Mouse (Mus musculus) heart, embryonic 16.5 days (tissue): ENCODE measurements around the gene Ints7. TPM values are rescaled to one million over a fixed set of nuclear protein-coding genes. Genes with fewer than 3 reads are reported as not detected.

Source experiments
- ATAC-seq: fragments of 200-750 bp; cut with Nextera tagmentation; replicated peaks from 2 replicates; pipeline ENCODE4 v1.8.0; 2017; ENCODE audit warnings: moderate number of reproducible peaks; ENCODE audit not compliant: insufficient read depth, low FRiP score; ENCODE audit errors: extremely low read depth
- H3K27ac ChIP-seq: fragments of 300-500 bp; sonication (generic); 2 replicates; pipeline ENCODE4 v1.5.1; 2014; ENCODE audit warnings: mild to moderate bottlenecking, low read length, control low read depth, moderate library complexity
- H3K27me3 ChIP-seq: fragments of 300-500 bp; sonication (generic); 2 replicates; pipeline ENCODE4 v1.6.1; 2014; ENCODE audit warnings: low read length, mixed read lengths; ENCODE audit not compliant: control insufficient read depth, insufficient read depth
- H3K36me3 ChIP-seq: fragments of 300-500 bp; sonication (generic); 2 replicates; pipeline ENCODE4 v1.6.1; 2014; ENCODE audit not compliant: control insufficient read depth, insufficient read depth
- H3K4me1 ChIP-seq: fragments of 300-500 bp; sonication (generic); 2 replicates; pipeline ENCODE4 v1.6.1; 2014; ENCODE audit warnings: low read length, mixed read lengths; ENCODE audit not compliant: control insufficient read depth, insufficient read depth
- H3K4me2 ChIP-seq: fragments of 300-500 bp; sonication (generic); 2 replicates; pipeline ENCODE4 v1.6.1; 2014; ENCODE audit warnings: low read depth, mild to moderate bottlenecking, control low read depth, low read length
- H3K4me3 ChIP-seq: fragments of 300-500 bp; sonication (generic); 2 replicates; pipeline ENCODE4 v1.5.1; 2014; ENCODE audit warnings: mild to moderate bottlenecking, control low read depth, low read length
- H3K9ac ChIP-seq: fragments of 300-500 bp; sonication (generic); 2 replicates; pipeline ENCODE4 v1.6.1; 2014; ENCODE audit warnings: low read length, control low read depth
- H3K9me3 ChIP-seq: fragments of 300-500 bp; sonication (generic); replicated peaks from 2 replicates; pipeline ENCODE4 v1.6.1; 2016; ENCODE audit warnings: low read length; ENCODE audit not compliant: control insufficient read depth
- WGBS: fragments of 180-500 bp; shearing (Covaris S2); extraction: QIAGEN DNeasy Blood & Tissue Kit; methylation state at CpG from one replicate; pipeline ENCODE4 v1.1.7; 2014; 5-methylcytosine and 5-hydroxymethylcytosine counted together
- polyA plus RNA-seq: library from polyadenylated mRNA; unstranded; fragments of >200 nt; fragmentation: Nextera tagmentation; extraction: Ambion mirVana; gene quantifications from 2 replicates; pipeline ENCODE4 v1.2.1, GENCODE M21; 2015

Ints7 gene
- polyA plus RNA-seq, 1 experiment from 2014 or later: 35.4 TPM

GRCm38 (mm10) chr1:191634116-191634515 is 58.7 kb downstream of the Ints7 start:
- H3K27me3 ChIP-seq: no peaks in the 10 kb centered on the region
- H3K36me3 ChIP-seq: no peaks in the 10 kb centered on the region
- no peaks in the 10 kb centered on the region for H3K4me1 ChIP-seq
- WGBS: 72% methylated on average over 2 of the region's 2 CpGs
- no peak for ATAC-seq
- no peaks in the 10 kb centered on the region for H3K9me3 ChIP-seq
- no peak overlapping the region for H3K27ac ChIP-seq
- H3K9ac ChIP-seq: no peak overlapping the region
- H3K4me3 ChIP-seq: no peak overlapping the region
- no peak overlapping the region for H3K4me2 ChIP-seq

DNA sequence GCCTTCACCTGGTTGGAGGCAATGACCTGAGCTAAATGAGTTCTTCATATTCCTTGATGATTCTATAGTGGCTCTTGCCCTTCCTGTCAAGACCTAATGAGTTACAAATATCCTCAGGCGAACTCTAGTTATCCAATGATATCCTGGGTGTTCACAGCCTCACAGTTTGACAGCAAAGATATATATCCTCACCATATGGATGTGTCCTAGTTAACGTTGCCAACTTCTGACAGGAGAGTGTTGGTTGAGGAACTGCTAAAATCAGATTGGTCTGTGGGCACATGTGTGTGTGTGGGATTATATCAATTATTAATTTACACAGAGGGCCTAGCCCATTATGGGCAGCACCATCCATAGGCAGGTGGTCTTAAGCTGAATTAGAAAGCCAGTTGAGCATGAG is 63.0 kb downstream of the Ints7 start:
- Histone ChIP-seq H3K27ac (no peak overlapping the region), H3K4me3 (no peak overlapping the region), H3K4me2 (no peak overlapping the region), H3K27me3 (no peaks in the 10 kb centered on the region), H3K36me3 (no peaks in the 10 kb centered on the region), H3K4me1 (peaks cover 11% of the 10 kb centered on the region; the same call in 1 of the 2 replicates), H3K9me3 (no peaks in the 10 kb centered on the region), H3K9ac (no peak overlapping the region)
- no peak for ATAC-seq
- 76% methylated on average over 2 of the region's 2 CpGs for WGBS

DNA sequence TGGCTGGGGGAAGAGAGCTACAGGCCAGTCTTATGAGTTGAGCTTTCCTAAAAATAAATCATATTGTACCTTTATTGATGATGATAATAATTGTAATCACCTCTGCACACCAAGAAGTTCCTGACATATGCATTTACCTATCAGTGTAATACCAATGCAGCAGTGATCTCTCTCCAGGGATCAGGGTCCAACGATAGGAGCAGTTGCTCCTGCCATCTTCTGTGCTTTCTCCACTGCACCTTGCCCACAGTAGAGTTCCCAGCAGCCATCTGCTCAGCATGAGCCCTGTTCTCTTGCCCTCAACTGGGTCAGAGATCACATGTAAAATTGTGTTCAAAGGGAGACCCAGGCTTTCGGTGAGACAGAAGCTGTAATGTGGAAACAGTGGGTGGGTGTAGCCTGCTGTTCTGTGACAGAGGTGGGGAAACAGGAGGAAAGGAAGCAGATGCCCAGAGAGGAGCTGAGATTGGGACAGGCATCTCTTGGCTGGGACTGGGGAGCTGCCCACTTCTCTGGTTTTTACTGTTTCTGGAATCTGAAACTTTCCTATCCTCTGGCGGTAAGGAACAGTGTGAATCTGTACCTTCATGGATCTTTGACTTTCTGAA is 63.9 kb downstream of the Ints7 start:
- ATAC-seq: no peak
- Histone ChIP-seq H3K4me1 (peaks cover 11% of the 10 kb centered on the region; the same call in 1 of the 2 replicates), H3K9ac (no peak overlapping the region), H3K9me3 (no peaks in the 10 kb centered on the region), H3K27me3 (no peaks in the 10 kb centered on the region), H3K27ac (no peak overlapping the region), H3K4me3 (no peak overlapping the region), H3K36me3 (no peaks in the 10 kb centered on the region), H3K4me2 (no peak overlapping the region)
- 69% methylated on average over 3 of the region's 3 CpGs for WGBS

- no peak for ATAC-seq
- H3K9me3 ChIP-seq: no peaks in the 10 kb centered on the region
- H3K4me3 ChIP-seq: no peak overlapping the region
- H3K9ac ChIP-seq: no peak overlapping the region
- no peaks in the 10 kb centered on the region for H3K36me3 ChIP-seq
- no peak overlapping the region for H3K4me2 ChIP-seq
- no peaks in the 10 kb centered on the region for H3K27me3 ChIP-seq
- H3K4me1 ChIP-seq: peaks cover 11% of the 10 kb centered on the region; the same call in 1 of the 2 replicates
- H3K27ac ChIP-seq: no peak overlapping the region
- WGBS: 75% methylated on average over 2 of the region's 2 CpGs
Observed at GRCm38 (mm10) chr1:191640146-191640545, 64.7 kb downstream of the Ints7 start.

- no peak overlapping the region for H3K9ac ChIP-seq
- ATAC-seq: no peak
- no peak overlapping the region for H3K4me3 ChIP-seq
- no peaks in the 10 kb centered on the region for H3K36me3 ChIP-seq
- no peaks in the 10 kb centered on the region for H3K9me3 ChIP-seq
- peaks cover 14% of the 10 kb centered on the region; the same call in 1 of the 2 replicates for H3K4me1 ChIP-seq
- H3K4me2 ChIP-seq: no peak overlapping the region
- WGBS: 81% methylated on average over 3 of the region's 3 CpGs
- H3K27ac ChIP-seq: no peak overlapping the region
- no peaks in the 10 kb centered on the region for H3K27me3 ChIP-seq
Observed at GRCm38 (mm10) chr1:191640848-191641247, 65.4 kb downstream of the Ints7 start.

GRCm38 (mm10) chr1:191641438-191641837 is 66.0 kb downstream of the Ints7 start:
- no peak; the same call in 1 of the 2 replicates for ATAC-seq
- Histone ChIP-seq H3K4me1 (peaks cover 15% of the 10 kb centered on the region; the same call in 1 of the 2 replicates), H3K36me3 (no peaks in the 10 kb centered on the region), H3K9ac (no peak overlapping the region), H3K9me3 (no peaks in the 10 kb centered on the region), H3K27me3 (no peaks in the 10 kb centered on the region), H3K4me3 (no peak overlapping the region), H3K27ac (0 out of 2 replicates have a peak overlapping the region, but pooled peaks have one; percentile 9), H3K4me2 (no peak overlapping the region)
- WGBS: 42% methylated on average over 2 of the region's 2 CpGs

DNA sequence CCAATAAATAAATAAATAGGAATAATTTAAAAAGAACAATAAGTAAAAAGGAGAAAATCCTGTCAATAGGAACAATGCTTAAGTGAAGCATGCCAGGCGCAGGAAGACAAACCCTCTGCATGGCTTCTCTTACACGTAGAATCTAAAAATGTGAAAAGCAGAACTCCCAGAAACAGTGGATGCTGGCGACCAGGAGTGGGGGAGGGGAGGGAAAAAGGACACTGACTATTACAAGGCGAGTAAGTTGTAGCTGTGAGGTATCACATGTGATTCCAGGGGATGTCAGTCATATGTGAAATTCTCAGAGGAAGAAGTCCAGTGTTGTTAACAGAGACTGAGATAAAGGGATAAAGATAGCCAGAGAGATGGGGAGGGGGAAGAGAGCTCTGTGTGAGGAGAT is 67.5 kb downstream of the Ints7 start:
- Histone ChIP-seq H3K4me3 (no peak overlapping the region), H3K9me3 (no peaks in the 10 kb centered on the region), H3K27me3 (no peaks in the 10 kb centered on the region), H3K4me1 (peaks cover 15% of the 10 kb centered on the region; the same call in 1 of the 2 replicates), H3K27ac (no peak overlapping the region), H3K9ac (no peak overlapping the region), H3K36me3 (no peaks in the 10 kb centered on the region), H3K4me2 (no peak overlapping the region)
- WGBS: 42% methylated on average over 4 of the region's 4 CpGs
- ATAC-seq: no peak

DNA sequence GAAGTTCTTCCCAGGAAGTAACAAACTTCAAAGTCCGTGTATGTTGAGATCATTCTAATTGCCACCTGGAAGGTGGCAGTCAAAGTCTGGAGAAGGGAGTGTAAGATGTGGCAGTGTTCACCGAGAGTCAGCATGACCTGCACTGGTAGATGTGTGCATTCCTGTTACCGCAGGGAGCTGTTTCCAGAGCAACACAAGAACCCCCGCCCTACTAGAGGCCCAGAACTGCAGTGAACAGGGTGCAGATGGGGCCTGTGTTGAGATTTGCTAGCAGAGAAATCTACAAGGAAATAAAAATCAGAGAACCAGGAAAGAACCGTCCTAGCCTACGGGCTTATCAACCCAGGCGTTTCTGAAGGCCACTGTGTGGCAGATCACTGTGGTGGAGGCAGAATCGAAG is 70.5 kb downstream of the Ints7 start:
- Histone ChIP-seq H3K27me3 (no peaks in the 10 kb centered on the region), H3K4me2 (no peak overlapping the region), H3K4me1 (peaks cover 13% of the 10 kb centered on the region; the same call in 1 of the 2 replicates), H3K9ac (no peak overlapping the region), H3K4me3 (no peak overlapping the region), H3K36me3 (no peaks in the 10 kb centered on the region), H3K27ac (no peak overlapping the region), H3K9me3 (no peaks in the 10 kb centered on the region)
- 33% methylated on average over 8 of the region's 8 CpGs for WGBS
- ATAC-seq: no peak

- no peaks in the 10 kb centered on the region for H3K36me3 ChIP-seq
- H3K27ac ChIP-seq: no peak overlapping the region
- H3K4me1 ChIP-seq: peaks cover 6% of the 10 kb centered on the region; the same call in 1 of the 2 replicates
- ATAC-seq: no peak
- WGBS: 77% methylated on average over 3 of the region's 3 CpGs
- H3K4me3 ChIP-seq: no peak overlapping the region
- no peak overlapping the region for H3K9ac ChIP-seq
- no peaks in the 10 kb centered on the region for H3K27me3 ChIP-seq
- H3K9me3 ChIP-seq: no peaks in the 10 kb centered on the region
- H3K4me2 ChIP-seq: no peak overlapping the region
Observed at GRCm38 (mm10) chr1:191647590-191647989, 72.2 kb downstream of the Ints7 start.
